Mouse (Mus musculus) forebrain, postnatal 0 days (tissue): Measurements from ENCODE around the gene Nfatc3. TPM values are rescaled to one million over a fixed set of nuclear protein-coding genes. Genes with fewer than 3 reads are reported as not detected.

Experiments
- ATAC-seq: fragments of 200-750 bp; cut with Nextera tagmentation; 2 replicates; pipeline ENCODE4 v1.8.0; 2017; ENCODE audit warnings: mild to moderate bottlenecking, moderate library complexity
- DNase-seq: peaks from one replicate; pipeline ENCODE4 v3.0.0-alpha.2; 2015
- H3K27ac ChIP-seq: fragments of 300-500 bp; sonication (generic); 2 replicates; pipeline ENCODE4 v1.5.1; 2014; ENCODE audit warnings: low read depth, mild to moderate bottlenecking, antibody characterized with exemption, low read length, moderate library complexity, mixed read lengths
- H3K27me3 ChIP-seq: fragments of 300-500 bp; sonication (generic); 2 replicates; pipeline ENCODE4 v1.6.1; 2014; ENCODE audit warnings: mild to moderate bottlenecking, low read length, mixed read lengths; ENCODE audit not compliant: insufficient read depth
- H3K36me3 ChIP-seq: fragments of 300-500 bp; sonication (generic); 2 replicates; pipeline ENCODE4 v1.6.1; 2014; ENCODE audit warnings: mild to moderate bottlenecking, moderate library complexity; ENCODE audit not compliant: insufficient read depth
- H3K4me1 ChIP-seq: fragments of 300-500 bp; sonication (generic); 2 replicates; pipeline ENCODE4 v1.6.1; 2014; ENCODE audit warnings: antibody characterized with exemption; ENCODE audit not compliant: insufficient read depth
- H3K4me2 ChIP-seq: fragments of 300-500 bp; sonication (generic); 2 replicates; pipeline ENCODE4 v1.6.1; 2014; ENCODE audit warnings: low read depth, mild to moderate bottlenecking, moderate library complexity
- H3K4me3 ChIP-seq: fragments of 300-500 bp; sonication (generic); 2 replicates; pipeline ENCODE4 v1.5.1; 2014; ENCODE audit warnings: low read depth, low read length, mixed read lengths
- H3K9ac ChIP-seq: fragments of 300-500 bp; sonication (generic); 2 replicates; pipeline ENCODE4 v1.6.1; 2014; ENCODE audit warnings: mild to moderate bottlenecking
- H3K9me3 ChIP-seq: fragments of 300-500 bp; sonication (generic); 2 replicates; pipeline ENCODE4 v1.6.1; 2016; ENCODE audit warnings: low read length
- CTCF ChIP-seq: sonication (generic); IDR thresholded peaks from 2 replicates; pipeline ENCODE4 v1.5.1; 2016; ENCODE audit warnings: antibody characterized with exemption, control low read depth, low read depth
- WGBS: fragments of 180-500 bp; shearing (Covaris S2); extraction: QIAGEN DNeasy Blood & Tissue Kit; methylation state at CpG from one replicate; pipeline ENCODE4 v1.1.7; 2014; 5-methylcytosine and 5-hydroxymethylcytosine counted together
- polyA plus RNA-seq: library from polyadenylated mRNA; unstranded; fragments of >200 nt; fragmentation: Nextera tagmentation; extraction: Ambion mirVana; gene quantifications from 2 replicates; pipeline ENCODE4 v1.2.1, GENCODE M21; 2015
- total RNA-seq: library from RNA; depleted of rRNA; stranded (reverse); fragments of >200 nt; gene quantifications from 2 replicates; pipeline ENCODE4 v1.2.3, GENCODE M21; 2014

Gene Nfatc3
- total and polyA plus RNA-seq, 2 experiments from 2014 or later, result 1.9 to 16.0 TPM

- Histone ChIP-seq H3K36me3 (peaks cover 16% of the 10 kb centered on the region), H3K9ac (no peak overlapping the region), H3K4me1 (no peaks in the 10 kb centered on the region), H3K4me3 (no peak overlapping the region), H3K27ac (no peak overlapping the region), H3K9me3 (no peaks in the 10 kb centered on the region), H3K27me3 (no peaks in the 10 kb centered on the region), H3K4me2 (no peak overlapping the region)
- ATAC-seq (no peak), DNase-seq (no peak)
- 92% methylated on average over 3 of the region's 3 CpGs for WGBS
- TF ChIP-seq CTCF, result no peak
Measured at GRCm38 (mm10) chr8:106018039-106018438, 40.6 kb upstream of the Nfatc3 start.

GRCm38 (mm10) chr8:106022483-106022882 lies 36.2 kb upstream of the Nfatc3 start:
- Histone ChIP-seq H3K27me3 (no peaks in the 10 kb centered on the region), H3K9me3 (no peaks in the 10 kb centered on the region), H3K4me3 (no peak overlapping the region), H3K4me2 (no peak overlapping the region), H3K9ac (no peak overlapping the region), H3K4me1 (no peaks in the 10 kb centered on the region), H3K36me3 (peaks cover 25% of the 10 kb centered on the region), H3K27ac (no peak overlapping the region)
- ATAC-seq, result peak; percentile 71
- DNase-seq, result peak; percentile 89
- TF ChIP-seq CTCF, result peak; percentile 95

- H3K4me2 ChIP-seq, result no peak overlapping the region
- ATAC-seq (no peak), DNase-seq (no peak)
- H3K36me3 ChIP-seq, result peaks cover 15% of the 10 kb centered on the region
- H3K4me1 ChIP-seq, result no peaks in the 10 kb centered on the region
- TF ChIP-seq CTCF, result no peak
- 91% methylated on average over 10 of the region's 10 CpGs for WGBS
- H3K27me3 ChIP-seq, result no peaks in the 10 kb centered on the region
- no peak overlapping the region for H3K27ac ChIP-seq
- no peak overlapping the region for H3K9ac ChIP-seq
- H3K9me3 ChIP-seq, result no peaks in the 10 kb centered on the region
- no peak overlapping the region for H3K4me3 ChIP-seq
Measured at GRCm38 (mm10) chr8:106038721-106039120, 19.9 kb upstream of the Nfatc3 start.

DNA sequence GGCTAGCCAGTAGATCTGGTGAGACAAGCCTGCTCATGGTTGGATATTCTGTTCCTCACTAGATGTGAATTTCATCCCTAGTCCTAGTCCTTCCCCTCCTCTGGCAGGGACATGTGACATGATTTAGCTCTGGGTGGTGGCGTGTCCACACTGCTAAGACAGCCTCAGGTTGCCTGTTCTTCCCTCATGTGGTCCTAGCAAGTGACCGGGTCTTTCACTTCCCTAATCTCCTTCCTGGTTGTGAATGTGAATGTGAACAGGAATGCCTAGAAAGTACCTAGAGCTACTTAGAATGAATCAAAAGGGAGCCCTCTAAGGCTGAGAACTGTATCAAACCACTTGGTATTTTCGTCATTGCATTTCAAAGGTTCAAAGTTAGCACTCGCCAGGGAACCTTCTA lies 19.0 kb upstream of the Nfatc3 start:
- Histone ChIP-seq H3K4me1 (no peaks in the 10 kb centered on the region), H3K9ac (no peak overlapping the region), H3K9me3 (no peaks in the 10 kb centered on the region), H3K36me3 (peaks cover 15% of the 10 kb centered on the region), H3K4me2 (no peak overlapping the region), H3K27me3 (no peaks in the 10 kb centered on the region), H3K27ac (no peak overlapping the region), H3K4me3 (no peak overlapping the region)
- no peak for DNase-seq
- no peak for TF ChIP-seq CTCF
- 83% methylated on average over 4 of the region's 4 CpGs for WGBS
- ATAC-seq, result no peak

DNA sequence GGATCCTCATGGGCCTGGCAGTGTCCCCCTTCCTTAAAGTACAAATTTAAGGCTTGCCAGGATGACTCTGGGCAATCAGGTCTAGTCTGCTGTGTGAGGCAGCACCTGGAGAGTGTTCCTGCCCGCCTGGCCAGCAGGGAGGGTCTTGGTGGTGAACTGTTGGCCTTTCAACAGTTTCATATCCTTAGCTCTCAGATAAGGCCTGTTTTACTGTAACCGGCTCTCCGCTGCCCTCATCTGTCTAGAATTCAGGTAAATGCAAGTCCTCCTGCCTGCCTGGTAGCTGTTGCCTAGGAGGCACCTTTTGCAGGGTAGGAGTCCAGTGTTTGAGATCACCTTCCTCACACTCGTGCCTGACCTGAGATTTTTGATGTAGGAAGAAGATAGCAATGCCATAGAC lies 18.4 kb upstream of the Nfatc3 start:
- no peaks in the 10 kb centered on the region for H3K27me3 ChIP-seq
- no peak for DNase-seq
- no peak overlapping the region for H3K4me2 ChIP-seq
- no peak for TF ChIP-seq CTCF
- ATAC-seq, result no peak
- peaks cover 20% of the 10 kb centered on the region for H3K36me3 ChIP-seq
- 82% methylated on average over 4 of the region's 4 CpGs for WGBS
- H3K9me3 ChIP-seq, result no peaks in the 10 kb centered on the region
- no peak overlapping the region for H3K27ac ChIP-seq
- H3K4me1 ChIP-seq, result no peaks in the 10 kb centered on the region
- no peak overlapping the region for H3K4me3 ChIP-seq
- no peak overlapping the region for H3K9ac ChIP-seq

DNA sequence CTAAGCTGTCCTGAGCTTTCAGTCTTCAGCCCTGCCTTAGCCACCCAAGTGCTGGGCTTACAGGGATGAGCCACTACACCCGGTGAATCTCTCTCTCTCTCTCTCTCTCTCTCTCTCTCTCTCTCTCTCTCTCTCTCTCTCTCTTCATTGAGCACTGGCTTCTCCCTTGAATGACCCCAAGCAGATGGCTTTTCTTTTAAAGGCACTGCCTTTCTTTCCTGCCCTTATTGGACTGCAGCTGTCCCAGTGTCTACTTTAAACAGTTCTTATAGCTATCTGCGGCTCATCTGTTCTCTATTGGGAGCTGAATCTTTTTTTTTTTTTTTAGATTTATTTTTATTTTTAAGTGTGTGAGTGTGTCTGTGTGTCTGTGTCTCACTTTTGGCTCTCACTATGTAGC lies 15.6 kb upstream of the Nfatc3 start:
- H3K9me3 ChIP-seq, result no peaks in the 10 kb centered on the region
- peaks cover 22% of the 10 kb centered on the region for H3K36me3 ChIP-seq
- 81% methylated on average over 2 of the region's 2 CpGs for WGBS
- no peaks in the 10 kb centered on the region for H3K27me3 ChIP-seq
- no peaks in the 10 kb centered on the region for H3K4me1 ChIP-seq
- TF ChIP-seq CTCF, result no peak
- ATAC-seq (no peak), DNase-seq (no peak)
- H3K9ac ChIP-seq, result no peak overlapping the region
- no peak overlapping the region for H3K4me3 ChIP-seq
- no peak overlapping the region for H3K4me2 ChIP-seq
- H3K27ac ChIP-seq, result no peak overlapping the region

- Histone ChIP-seq H3K4me1 (no peaks in the 10 kb centered on the region), H3K27me3 (no peaks in the 10 kb centered on the region), H3K36me3 (peaks cover 20% of the 10 kb centered on the region), H3K9me3 (no peaks in the 10 kb centered on the region), H3K4me3 (no peak overlapping the region), H3K4me2 (no peak overlapping the region), H3K27ac (no peak overlapping the region), H3K9ac (no peak overlapping the region)
- ATAC-seq (no peak), DNase-seq (no peak)
- WGBS, result 89% methylated on average over 3 of the region's 3 CpGs
- TF ChIP-seq CTCF, result no peak
Measured at GRCm38 (mm10) chr8:106044151-106044550, 14.5 kb upstream of the Nfatc3 start.
